Mouse (Mus musculus) bone marrow macrophage, adult 2 months (primary cell): ENCODE measurements around the gene H2afy.

Source experiments
- CTCF ChIP-seq: IDR thresholded peaks from 2 replicates; pipeline ENCODE4 v1.5.1; 2012; ENCODE audit warnings: low read depth, mild to moderate bottlenecking, low read length, moderate library complexity
- POLR2A ChIP-seq: IDR thresholded peaks from 2 replicates; pipeline ENCODE4 v1.6.1; 2012; ENCODE audit warnings: mild to moderate bottlenecking, low read depth, low read length, borderline replicate concordance

DNA sequence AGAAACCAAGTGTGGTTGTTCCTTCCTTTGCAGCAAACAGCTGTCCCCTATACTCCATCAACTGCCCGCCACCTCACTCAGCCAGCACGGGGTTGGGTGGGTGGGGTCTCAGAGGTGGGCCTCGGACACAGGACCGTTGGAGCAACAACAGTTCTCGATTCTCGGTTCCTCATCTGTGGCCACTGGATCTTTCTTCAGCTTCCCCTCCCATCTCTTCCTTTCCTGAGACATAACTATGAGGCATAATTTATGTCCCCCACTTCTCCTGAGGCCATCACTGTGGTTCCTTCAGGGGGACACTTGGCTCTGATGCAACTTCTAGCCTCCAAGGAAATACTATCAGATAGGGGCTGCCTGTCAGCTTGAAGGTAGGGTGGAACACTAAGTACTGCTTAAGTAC is 26.7 kb upstream of the H2afy start:
- TF ChIP-seq CTCF (no peak), POLR2A (no peak)
